Mouse (Mus musculus) lung, embryonic 16.5 days (tissue): ENCODE measurements around the gene Fkbp6. TPM values are rescaled to one million over a fixed set of nuclear protein-coding genes. Genes with fewer than 3 reads are reported as not detected.

ENCODE experiments used
- microRNA-seq: library from miRNA; unstranded; fragments of <30 nt; microRNA quantifications from one replicate; pipeline ENCODE4, GENCODE M21; 2016
- polyA plus RNA-seq: library from polyadenylated mRNA; unstranded; fragments of >200 nt; fragmentation: Nextera tagmentation; extraction: Ambion mirVana; gene quantifications from 2 replicates; pipeline ENCODE4 v1.2.1, GENCODE M21; 2015

Gene Fkbp6
- polyA plus RNA-seq, 1 experiment from 2014 or later = not detected

Small RNA genes within 50 kb of the gene (microRNA-seq; reads per million reads assigned to microRNA genes)
- gene Mir7033 = not detected

Other genes starting within 250 kb of the Fkbp6 start
- 20.6 and 22.6 TPM in 2 replicates for gene Tbl2, start 200.4 kb downstream of the Fkbp6 start, polyA plus RNA-seq
- 53.3 and 56.2 TPM in 2 replicates for gene Bcl7b, start 181.8 kb downstream of the Fkbp6 start, polyA plus RNA-seq
- gene Baz1b, start 162.8 kb downstream of the Fkbp6 start, polyA plus RNA-seq = 33.8 and 35.3 TPM in 2 replicates
- 1.1 TPM in 2 replicates for gene Fzd9, start 98.8 kb downstream of the Fkbp6 start, polyA plus RNA-seq
- gene Trim50, start 3.3 kb upstream of the Fkbp6 start, polyA plus RNA-seq = not detected in 2 replicates
- gene Nsun5, start 19.9 kb upstream of the Fkbp6 start, polyA plus RNA-seq = 32.1 and 34.3 TPM in 2 replicates
- 9.4 and 9.7 TPM in 2 replicates for gene Pom121, start 44.5 kb upstream of the Fkbp6 start, polyA plus RNA-seq
- gene Hip1, start 195.1 kb upstream of the Fkbp6 start, polyA plus RNA-seq = 33.7 and 35.1 TPM in 2 replicates
- not detected in 2 replicates for gene Ccl26, start 213.5 kb upstream of the Fkbp6 start, polyA plus RNA-seq
- gene Ccl24, start 223.0 kb upstream of the Fkbp6 start, polyA plus RNA-seq = 2.9 and 5.5 TPM in 2 replicates